Mouse (Mus musculus): ENCODE results near the gene Rex1bd. TPM values are rescaled to one million over a fixed set of nuclear protein-coding genes. Genes with fewer than 3 reads are reported as not detected.

The Rex1bd gene
- polyA plus RNA-seq, 1 experiment from 2014 or later, result 125 TPM

GRCm38 (mm10) chr8:70467229-70467725, 39.3 kb downstream of the Rex1bd start:
- 71% methylated on average over 5 of the region's 5 CpGs for WGBS
- no peaks in the 10 kb centered on the region for H3K9me3 ChIP-seq
- H3K27ac ChIP-seq, result no peak overlapping the region
- peaks cover 16% of the 10 kb centered on the region for H3K4me1 ChIP-seq
- no peaks in the 10 kb centered on the region for H3K27me3 ChIP-seq (replicated peaks)
- no peak overlapping the region for H3K4me3 ChIP-seq (replicated peaks)
- H3K4me2 ChIP-seq, result no peak overlapping the region
- no peak for ATAC-seq (ENCODE audit: insufficient read depth, low FRiP score, low read depth)
- H3K36me3 ChIP-seq, result no peaks in the 10 kb centered on the region
- no peak overlapping the region for H3K9ac ChIP-seq

- 64% methylated on average over 11 of the region's 11 CpGs for WGBS
- no peak overlapping the region for H3K27ac ChIP-seq
- H3K4me3 ChIP-seq (replicated peaks), result no peak overlapping the region
- H3K4me1 ChIP-seq, result peaks cover 16% of the 10 kb centered on the region
- H3K4me2 ChIP-seq, result no peak overlapping the region
- H3K9ac ChIP-seq, result no peak overlapping the region
- H3K36me3 ChIP-seq, result no peaks in the 10 kb centered on the region
- H3K27me3 ChIP-seq (replicated peaks), result no peaks in the 10 kb centered on the region
- H3K9me3 ChIP-seq, result no peaks in the 10 kb centered on the region
- ATAC-seq (ENCODE audit: insufficient read depth, low FRiP score, low read depth), result no peak
Measured at GRCm38 (mm10) chr8:70466771-70467170, 39.8 kb downstream of the Rex1bd start.

DNA sequence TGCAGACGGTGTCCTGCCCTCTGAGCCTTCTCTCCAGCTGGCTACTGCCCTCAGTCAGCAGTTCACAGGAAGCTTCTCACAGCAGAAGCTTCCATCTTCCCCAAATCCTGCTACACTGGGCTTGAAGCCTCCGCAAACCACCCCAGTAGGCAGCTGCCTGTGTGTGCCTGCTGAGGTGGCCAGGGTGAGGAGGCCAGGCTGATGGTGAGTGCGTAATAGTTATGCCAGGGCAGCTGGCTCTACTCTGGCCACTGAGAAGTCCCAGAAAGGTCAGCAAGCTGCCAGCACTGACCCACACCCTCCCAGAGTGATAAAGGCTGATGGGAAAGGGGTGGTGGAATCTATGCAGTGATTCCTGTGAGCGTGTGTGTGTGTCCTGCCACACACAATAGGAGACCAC, 40.2 kb downstream of the Rex1bd start:
- Histone ChIP-seq H3K9me3 (no peaks in the 10 kb centered on the region), H3K4me1 (peaks cover 16% of the 10 kb centered on the region), H3K9ac (no peak overlapping the region), H3K4me2 (no peak overlapping the region), H3K27ac (no peak overlapping the region), H3K27me3 (replicated peaks) (no peaks in the 10 kb centered on the region), H3K4me3 (replicated peaks) (no peak overlapping the region), H3K36me3 (no peaks in the 10 kb centered on the region)
- ATAC-seq (ENCODE audit: insufficient read depth, low FRiP score, low read depth), result no peak
- 76% methylated on average over 4 of the region's 4 CpGs for WGBS

DNA sequence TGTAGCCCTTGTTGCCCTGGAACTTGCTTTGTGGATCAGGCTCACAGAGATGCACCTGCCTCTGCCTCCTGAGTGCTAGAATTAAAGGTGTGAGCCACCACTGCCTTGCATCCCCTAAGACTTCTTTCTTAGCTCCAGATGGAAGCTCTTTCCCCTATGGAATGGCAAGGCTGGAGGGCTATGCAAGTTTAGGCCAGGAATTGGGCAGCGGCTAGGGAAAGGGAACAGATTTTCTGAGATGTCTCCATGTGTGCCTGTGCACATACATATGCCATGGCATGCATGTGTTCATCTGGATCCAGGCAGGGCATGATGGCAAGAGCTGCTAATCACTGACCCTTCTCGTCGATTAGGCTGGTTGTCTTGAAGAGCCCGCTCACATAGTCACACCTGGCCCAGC, 40.9 kb downstream of the Rex1bd start:
- Histone ChIP-seq H3K4me2 (no peak overlapping the region), H3K4me1 (peaks cover 16% of the 10 kb centered on the region), H3K27ac (no peak overlapping the region), H3K27me3 (replicated peaks) (no peaks in the 10 kb centered on the region), H3K9ac (no peak overlapping the region), H3K36me3 (no peaks in the 10 kb centered on the region), H3K9me3 (no peaks in the 10 kb centered on the region), H3K4me3 (replicated peaks) (no peak overlapping the region)
- no peak for ATAC-seq (ENCODE audit: insufficient read depth, low FRiP score, low read depth)
- 95% methylated on average over 4 of the region's 4 CpGs for WGBS

- peaks cover 12% of the 10 kb centered on the region; the same call in 1 of the 2 replicates for H3K4me1 ChIP-seq
- no peaks in the 10 kb centered on the region for H3K36me3 ChIP-seq
- H3K4me2 ChIP-seq, result no peak overlapping the region
- H3K9me3 ChIP-seq, result no peaks in the 10 kb centered on the region
- H3K4me3 ChIP-seq (replicated peaks), result no peak overlapping the region
- H3K27me3 ChIP-seq (replicated peaks), result no peaks in the 10 kb centered on the region
- ATAC-seq (ENCODE audit: insufficient read depth, low FRiP score, low read depth), result no peak
- no peak overlapping the region for H3K9ac ChIP-seq
- WGBS, result 92% methylated on average over 6 of the region's 6 CpGs
- no peak overlapping the region for H3K27ac ChIP-seq
Measured at GRCm38 (mm10) chr8:70464162-70464561, 42.4 kb downstream of the Rex1bd start.

GRCm38 (mm10) chr8:70463306-70463705, 43.2 kb downstream of the Rex1bd start:
- H3K9me3 ChIP-seq, result no peaks in the 10 kb centered on the region
- H3K27ac ChIP-seq, result no peak overlapping the region
- H3K36me3 ChIP-seq, result no peaks in the 10 kb centered on the region
- H3K4me1 ChIP-seq, result peaks cover 9% of the 10 kb centered on the region; the same call in 1 of the 2 replicates
- no peaks in the 10 kb centered on the region for H3K27me3 ChIP-seq (replicated peaks)
- H3K9ac ChIP-seq, result no peak overlapping the region
- ATAC-seq (ENCODE audit: insufficient read depth, low FRiP score, low read depth), result no peak
- H3K4me3 ChIP-seq (replicated peaks), result no peak overlapping the region
- 82% methylated on average over 4 of the region's 4 CpGs for WGBS
- no peak overlapping the region for H3K4me2 ChIP-seq

DNA sequence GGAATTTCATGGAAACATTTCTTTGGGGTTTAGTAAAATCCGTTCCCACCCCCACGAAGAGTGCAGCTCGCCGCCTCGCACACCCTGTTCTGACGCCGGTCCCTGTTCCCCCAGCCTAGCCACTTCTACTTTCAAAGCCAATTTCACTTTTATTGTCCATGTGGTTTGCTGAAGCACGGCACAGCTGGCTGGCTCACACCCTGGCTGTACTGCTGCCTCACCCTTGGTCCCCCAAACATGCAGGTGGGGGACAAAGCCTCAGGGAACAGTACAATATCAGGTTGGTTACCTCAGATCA, 44.1 kb downstream of the Rex1bd start:
- no peak for ATAC-seq (ENCODE audit: insufficient read depth, low FRiP score, low read depth)
- no peaks in the 10 kb centered on the region for H3K27me3 ChIP-seq (replicated peaks)
- H3K4me3 ChIP-seq (replicated peaks), result no peak overlapping the region
- 89% methylated on average over 8 of the region's 8 CpGs for WGBS
- peaks cover 9% of the 10 kb centered on the region; the same call in 1 of the 2 replicates for H3K4me1 ChIP-seq
- H3K9me3 ChIP-seq, result no peaks in the 10 kb centered on the region
- no peak overlapping the region for H3K4me2 ChIP-seq
- no peak overlapping the region for H3K9ac ChIP-seq
- no peak overlapping the region for H3K27ac ChIP-seq
- no peaks in the 10 kb centered on the region for H3K36me3 ChIP-seq

DNA sequence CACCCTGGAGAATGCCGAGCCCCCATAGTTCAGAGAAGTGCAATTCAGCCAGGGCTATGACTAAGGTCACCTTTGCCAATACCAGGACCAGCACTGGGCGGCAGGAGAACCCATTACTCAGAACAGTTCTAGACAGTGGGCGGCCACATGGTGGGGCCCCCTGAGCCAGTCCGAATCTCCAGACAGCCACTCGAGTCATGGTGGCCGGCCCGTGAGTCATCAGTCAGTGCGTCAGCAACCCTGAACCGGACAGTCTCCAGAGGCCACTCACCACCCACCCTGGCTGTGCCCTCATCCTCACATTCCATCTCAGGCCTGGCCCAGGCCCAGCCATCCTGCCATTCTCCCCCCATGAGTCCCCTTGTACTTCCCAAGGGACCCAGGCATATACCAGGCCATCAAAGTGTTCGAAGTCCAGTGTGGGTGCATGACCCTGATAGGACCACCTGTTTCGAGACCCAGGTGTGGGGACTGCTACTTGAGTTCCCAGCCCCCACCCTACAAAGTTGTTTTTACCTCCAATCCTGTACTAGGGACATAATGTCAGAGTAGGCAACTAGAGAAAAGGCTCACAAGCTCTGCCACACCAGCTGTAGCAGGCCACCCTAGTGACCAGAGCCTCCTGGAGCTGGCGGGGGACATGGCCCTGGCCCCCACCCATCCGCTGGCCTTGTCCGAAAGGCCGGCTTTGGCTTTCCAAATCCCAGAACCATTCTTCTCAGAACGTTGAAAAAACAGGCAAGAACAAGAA, 44.6 kb downstream of the Rex1bd start:
- 80% methylated on average over 16 of the region's 16 CpGs for WGBS
- ATAC-seq (ENCODE audit: insufficient read depth, low FRiP score, low read depth), result no peak

DNA sequence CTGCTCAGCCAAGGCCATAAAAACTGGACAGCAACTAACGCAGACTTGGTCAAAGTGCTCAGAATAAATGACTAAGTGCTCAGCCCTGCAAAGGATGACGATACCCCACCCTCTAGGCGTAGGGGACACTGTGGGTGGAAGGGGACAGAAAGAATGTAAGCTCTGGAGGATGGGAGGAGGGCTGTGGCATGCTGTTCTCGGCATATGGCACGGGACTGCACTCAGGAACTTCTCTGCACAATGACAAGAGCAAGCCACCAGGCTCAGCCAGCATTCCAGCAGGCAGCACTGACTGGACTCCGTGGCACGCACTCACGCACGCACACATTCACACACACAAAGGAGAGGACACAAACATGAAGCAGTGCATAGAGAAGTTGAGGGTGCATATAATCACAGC, 45.9 kb downstream of the Rex1bd start:
- no peak overlapping the region for H3K9ac ChIP-seq
- H3K4me2 ChIP-seq, result no peak overlapping the region
- H3K4me1 ChIP-seq, result no peaks in the 10 kb centered on the region
- H3K4me3 ChIP-seq (replicated peaks), result no peak overlapping the region
- no peaks in the 10 kb centered on the region for H3K36me3 ChIP-seq
- 74% methylated on average over 9 of the region's 9 CpGs for WGBS
- no peak overlapping the region for H3K27ac ChIP-seq
- no peaks in the 10 kb centered on the region for H3K27me3 ChIP-seq (replicated peaks)
- no peak for ATAC-seq (ENCODE audit: insufficient read depth, low FRiP score, low read depth)
- H3K9me3 ChIP-seq, result no peaks in the 10 kb centered on the region

More for the DNA sequence above, 44.6 kb downstream of the Rex1bd start:
- Histone ChIP-seq H3K4me2 (no peak overlapping the region), H3K9me3 (no peaks in the 10 kb centered on the region), H3K4me3 (replicated peaks) (no peak overlapping the region), H3K36me3 (no peaks in the 10 kb centered on the region), H3K4me1 (peaks cover 4% of the 10 kb centered on the region; the same call in 1 of the 2 replicates), H3K27me3 (replicated peaks) (no peaks in the 10 kb centered on the region), H3K9ac (no peak overlapping the region), H3K27ac (no peak overlapping the region)

GRCm38 (mm10) chr8:70460199-70460598, 46.4 kb downstream of the Rex1bd start:
- Histone ChIP-seq H3K9ac (no peak overlapping the region), H3K36me3 (no peaks in the 10 kb centered on the region), H3K4me1 (no peaks in the 10 kb centered on the region), H3K9me3 (no peaks in the 10 kb centered on the region), H3K27ac (no peak overlapping the region), H3K4me2 (no peak overlapping the region), H3K4me3 (replicated peaks) (no peak overlapping the region), H3K27me3 (replicated peaks) (no peaks in the 10 kb centered on the region)
- WGBS, result 92% methylated on average over 5 of the region's 5 CpGs
- no peak for ATAC-seq (ENCODE audit: insufficient read depth, low FRiP score, low read depth)

- H3K4me1 ChIP-seq, result no peaks in the 10 kb centered on the region
- H3K4me2 ChIP-seq, result no peak overlapping the region
- H3K9ac ChIP-seq, result no peak overlapping the region
- H3K27me3 ChIP-seq (replicated peaks), result no peaks in the 10 kb centered on the region
- no peak overlapping the region for H3K4me3 ChIP-seq (replicated peaks)
- WGBS, result 94% methylated on average over 2 of the region's 2 CpGs
- no peak overlapping the region for H3K27ac ChIP-seq
- H3K9me3 ChIP-seq, result no peaks in the 10 kb centered on the region
- H3K36me3 ChIP-seq, result no peaks in the 10 kb centered on the region
- ATAC-seq (ENCODE audit: insufficient read depth, low FRiP score, low read depth), result no peak
Measured at GRCm38 (mm10) chr8:70459636-70460035, 46.9 kb downstream of the Rex1bd start.

- no peaks in the 10 kb centered on the region for H3K36me3 ChIP-seq
- no peak overlapping the region for H3K9ac ChIP-seq
- H3K27me3 ChIP-seq (replicated peaks), result no peaks in the 10 kb centered on the region
- no peaks in the 10 kb centered on the region for H3K4me1 ChIP-seq
- WGBS, result 85% methylated on average over 3 of the region's 3 CpGs
- ATAC-seq (ENCODE audit: insufficient read depth, low FRiP score, low read depth), result no peak
- no peak overlapping the region for H3K4me2 ChIP-seq
- no peak overlapping the region for H3K27ac ChIP-seq
- H3K9me3 ChIP-seq, result no peaks in the 10 kb centered on the region
- no peak overlapping the region for H3K4me3 ChIP-seq (replicated peaks)
Measured at GRCm38 (mm10) chr8:70458462-70458861, 48.1 kb downstream of the Rex1bd start.

GRCm38 (mm10) chr8:70457882-70458281, 48.7 kb downstream of the Rex1bd start:
- no peaks in the 10 kb centered on the region for H3K27me3 ChIP-seq (replicated peaks)
- no peak overlapping the region for H3K27ac ChIP-seq
- no peaks in the 10 kb centered on the region for H3K9me3 ChIP-seq
- no peak overlapping the region for H3K4me3 ChIP-seq (replicated peaks)
- no peak overlapping the region for H3K4me2 ChIP-seq
- no peak overlapping the region for H3K9ac ChIP-seq
- H3K4me1 ChIP-seq, result no peaks in the 10 kb centered on the region
- ATAC-seq (ENCODE audit: insufficient read depth, low FRiP score, low read depth), result no peak
- no peaks in the 10 kb centered on the region for H3K36me3 ChIP-seq
- WGBS, result 85% methylated on average over 6 of the region's 6 CpGs
